Mouse (Mus musculus): Measurements from ENCODE around the gene Nisch. TPM values are rescaled to one million over a fixed set of nuclear protein-coding genes. Genes with fewer than 3 reads are reported as not detected.

Nisch gene
- total RNA-seq, 2 experiments from 2014 or later, result 433 to 449 TPM

- DNase-seq (ENCODE audit: low spot score in 2 of 2), result no peak
Observed at GRCm38 (mm10) chr14:31217666-31218065, 920 bp upstream of the Nisch start, which contains the start of gene Sema3g. Gene Sema3g (plus strand): TSS chr14:31217860.

GRCm38 (mm10) chr14:31215157-31216002 lies 1.4 kb downstream of the Nisch start:
- peak; percentile 49 to 66 for DNase-seq (ENCODE audit: low spot score in 2 of 2)

GRCm38 (mm10) chr14:31214684-31215083 lies 2.1 kb downstream of the Nisch start:
- no peak for DNase-seq (ENCODE audit: low spot score in 2 of 2)

GRCm38 (mm10) chr14:31213868-31214267 lies 2.9 kb downstream of the Nisch start:
- no peak for DNase-seq (ENCODE audit: low spot score in 2 of 2)

GRCm38 (mm10) chr14:31212499-31212898 lies 4.2 kb downstream of the Nisch start:
- no peak for DNase-seq (ENCODE audit: low spot score in 2 of 2)

GRCm38 (mm10) chr14:31211854-31212253 lies 4.9 kb downstream of the Nisch start:
- no peak for DNase-seq (ENCODE audit: low spot score in 2 of 2)

- no peak for DNase-seq (ENCODE audit: low spot score in 2 of 2)
Observed at GRCm38 (mm10) chr14:31209133-31209557, 7.6 kb downstream of the Nisch start.

GRCm38 (mm10) chr14:31208084-31208483 lies 8.7 kb downstream of the Nisch start, which contains the start of gene Tnnc1:
Gene Tnnc1 (plus strand): TSS chr14:31208312.
- DNase-seq (ENCODE audit: low spot score in 2 of 2), result no peak

GRCm38 (mm10) chr14:31207070-31207830 lies 9.5 kb downstream of the Nisch start:
- DNase-seq (ENCODE audit: low spot score in 2 of 2), result peak in 1 of 2 experiments; percentile 28

- DNase-seq (ENCODE audit: low spot score in 2 of 2), result peak; percentile 93 to 95
Observed at GRCm38 (mm10) chr14:31206472-31206981, 10.2 kb downstream of the Nisch start.

GRCm38 (mm10) chr14:31205562-31206467 lies 10.9 kb downstream of the Nisch start:
- peak in 1 of 2 experiments; percentile 61 for DNase-seq (ENCODE audit: low spot score in 2 of 2)

- peak in 1 of 2 experiments; percentile 34 for DNase-seq (ENCODE audit: low spot score in 2 of 2)
Observed at GRCm38 (mm10) chr14:31205244-31205561, 11.5 kb downstream of the Nisch start.

GRCm38 (mm10) chr14:31204844-31205243 lies 11.9 kb downstream of the Nisch start:
- no peak for DNase-seq (ENCODE audit: low spot score in 2 of 2)

GRCm38 (mm10) chr14:31200038-31200437 lies 16.7 kb downstream of the Nisch start:
- no peak for DNase-seq (ENCODE audit: low spot score in 2 of 2)

- DNase-seq (ENCODE audit: low spot score in 2 of 2), result no peak
Observed at GRCm38 (mm10) chr14:31199599-31199998, 17.1 kb downstream of the Nisch start.

- DNase-seq (ENCODE audit: low spot score in 2 of 2), result no peak
Observed at GRCm38 (mm10) chr14:31197547-31198516, 18.9 kb downstream of the Nisch start.

- DNase-seq (ENCODE audit: low spot score in 2 of 2), result no peak
Observed at GRCm38 (mm10) chr14:31195968-31196367, 20.8 kb downstream of the Nisch start.

GRCm38 (mm10) chr14:31195521-31195920 lies 21.2 kb downstream of the Nisch start:
- DNase-seq (ENCODE audit: low spot score in 2 of 2), result no peak

GRCm38 (mm10) chr14:31194891-31195513 lies 21.7 kb downstream of the Nisch start:
- DNase-seq (ENCODE audit: low spot score in 2 of 2), result no peak

All from layer of hippocampus, postnatal 14 days (tissue).